Mouse (Mus musculus) T-helper 17 cell (primary cell): ENCODE data around the gene Tas2r117.

ENCODE experiments used
- in situ Hi-C, 2 experiments: fragments of 300-600 bp; cut with MboI, MseI; formaldehyde crosslinking; loops; 1 replicate in 1 of 2; 2 replicates in 1 of 2; pipeline ENCODE4 v1.15.1; 2025; ENCODE audit warnings: high pct_unique_total_duplicates in 2 of 2

The Tas2r117 gene

DNA sequence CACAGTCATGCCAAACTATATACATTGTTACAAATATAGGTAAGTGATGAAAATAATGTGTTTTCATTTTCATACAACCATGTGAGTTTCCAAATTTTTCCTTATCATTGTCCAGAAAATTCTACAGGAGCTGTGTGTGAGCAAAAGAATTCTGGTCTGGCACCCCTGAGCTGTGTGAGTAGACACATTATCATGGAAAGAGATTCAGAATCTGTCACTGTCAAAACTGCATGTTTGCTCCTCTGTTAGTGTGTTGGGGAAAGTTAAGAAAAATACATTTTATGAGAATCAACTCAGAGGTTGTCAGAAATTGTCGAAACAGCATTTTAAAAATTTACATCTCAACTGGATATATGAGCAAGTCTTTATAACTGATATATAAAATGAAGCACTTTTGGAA, at the start of gene Tas2r117:
TSS of gene Tas2r117 (plus strand) at position 301 of the 400 bp plus-strand sequence.
- in situ Hi-C loops = loop anchor here in 1 of 2 experiments (5.0 kb wide), 1 partner anchor 215 kb away; no protein-coding TSS in a partner anchor

DNA sequence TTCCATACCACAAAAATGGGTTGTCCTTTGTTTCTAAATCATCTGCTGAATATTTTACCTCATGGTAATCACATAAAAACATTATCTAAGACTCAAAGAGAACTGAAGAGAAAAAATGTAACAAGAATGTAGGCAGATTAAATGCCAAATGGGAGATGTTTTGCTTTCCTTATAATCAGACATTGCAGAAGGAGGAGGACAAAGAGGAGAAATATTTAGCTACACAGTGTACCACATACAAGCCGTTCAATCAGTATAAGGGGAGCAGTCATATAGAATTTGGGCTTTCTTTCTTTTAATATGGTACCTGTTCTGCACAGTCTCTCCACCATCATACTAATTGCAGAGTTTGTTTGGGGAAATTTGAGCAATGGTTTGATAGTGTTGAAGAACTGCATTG, 48.2 kb upstream of the Tas2r117 start, which contains the start of gene Tas2r124:
TSS of gene Tas2r124 (plus strand) at position 301 of the 400 bp plus-strand sequence.
- in situ Hi-C loops = no loop called here

DNA sequence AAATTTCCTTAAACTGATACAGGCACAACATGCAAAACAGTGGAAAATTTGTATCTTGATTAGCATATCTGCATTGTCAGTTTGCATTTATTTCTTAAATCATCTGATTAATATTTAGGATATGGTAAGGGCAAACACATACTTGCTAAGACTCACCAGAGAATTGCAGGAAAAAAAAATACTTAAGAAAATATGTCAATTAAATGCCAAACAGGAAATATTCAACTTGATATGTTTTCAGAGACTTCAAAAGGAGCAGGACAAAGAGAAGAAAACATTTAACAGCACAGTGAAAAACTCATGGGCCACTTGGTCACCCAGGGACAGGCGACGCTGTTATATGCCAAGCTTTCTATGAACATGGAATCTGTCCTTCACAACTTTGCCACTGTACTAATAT, 40.8 kb upstream of the Tas2r117 start, which contains the start of gene Tas2r102:
TSS of gene Tas2r102 (plus strand) at position 301 of the 400 bp plus-strand sequence.
- in situ Hi-C loops = no loop called here

- in situ Hi-C loops = loop anchor here in 1 of 2 experiments (10.0 kb wide), 1 partner anchor 1703 kb away; no protein-coding TSS in a partner anchor
Observed at GRCm38 (mm10) chr6:132778062-132778461, 24.6 kb upstream of the Tas2r117 start, which contains the start of gene Tas2r136. Gene Tas2r136, minus strand, starts transcription at chr6:132778162.

GRCm38 (mm10) chr6:132795393-132795792, 7.2 kb upstream of the Tas2r117 start:
- in situ Hi-C loops = loop anchor here in 1 of 2 experiments (5.0 kb wide), 1 partner anchor 217 kb away; no protein-coding TSS in a partner anchor

GRCm38 (mm10) chr6:132846842-132847241, 44.2 kb downstream of the Tas2r117 start, which contains the start of gene Tas2r123:
Gene Tas2r123, plus strand, starts transcription at chr6:132847142.
- in situ Hi-C loops = loop anchor here in 1 of 2 experiments (5.0 kb wide), 1 partner anchor 150 kb away; no protein-coding TSS in a partner anchor
